Mouse (Mus musculus) A20 (cell line): ENCODE results near the gene Prkaa2.

ENCODE experiments used
- DNase-seq: peaks from one replicate; pipeline ENCODE4 v3.0.0-alpha.2; 2011; ENCODE audit warnings: low read depth, low spot score

Gene Prkaa2

GRCm38 (mm10) chr4:105109199-105109989, at the start of gene Prkaa2:
Gene Prkaa2 (minus strand): TSS chr4:105109890.
- DNase-seq = peak; percentile 66

DNA sequence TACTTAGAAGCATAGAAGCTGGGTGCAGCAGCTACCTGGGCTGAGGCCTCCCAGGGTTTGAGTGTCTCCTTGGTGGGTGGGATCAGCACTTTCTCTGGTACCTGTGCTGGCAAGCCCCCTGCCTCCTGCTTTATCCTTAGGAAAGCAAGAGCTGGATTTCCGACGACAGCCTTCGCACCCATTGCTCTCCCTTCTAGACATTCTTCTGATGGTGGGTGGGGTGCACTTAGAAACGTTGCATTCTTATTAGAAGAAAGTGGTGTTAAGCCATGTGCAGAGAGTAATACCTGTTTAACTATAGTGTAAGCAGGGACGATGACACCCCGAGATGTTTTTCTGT, 49.8 kb upstream of the Prkaa2 start:
- no peak for DNase-seq

- no peak for DNase-seq
These were observed 49.2 kb upstream of the Prkaa2 start for GRCm38 (mm10) chr4:105158651-105159530.

DNA sequence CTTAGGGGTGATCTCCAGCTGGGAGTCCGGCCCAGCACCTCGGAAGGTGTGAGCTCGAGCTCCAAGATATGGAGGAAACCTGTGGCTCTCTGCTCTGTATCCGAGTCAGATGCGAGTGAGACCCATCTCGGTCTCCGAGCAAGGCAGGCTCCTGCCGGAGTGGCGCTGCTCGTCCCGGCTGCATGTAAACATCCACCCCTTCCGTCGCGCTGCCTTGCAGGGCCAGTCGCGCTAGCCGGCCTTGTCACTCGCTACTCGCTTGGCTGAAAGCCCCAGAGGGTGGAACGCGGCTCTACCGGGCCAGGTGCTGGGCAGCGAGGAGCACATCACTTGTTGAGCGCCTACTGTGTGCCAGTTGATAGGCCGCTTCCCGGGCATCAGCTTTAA, 48.5 kb upstream of the Prkaa2 start:
- DNase-seq = peak; percentile 72

DNA sequence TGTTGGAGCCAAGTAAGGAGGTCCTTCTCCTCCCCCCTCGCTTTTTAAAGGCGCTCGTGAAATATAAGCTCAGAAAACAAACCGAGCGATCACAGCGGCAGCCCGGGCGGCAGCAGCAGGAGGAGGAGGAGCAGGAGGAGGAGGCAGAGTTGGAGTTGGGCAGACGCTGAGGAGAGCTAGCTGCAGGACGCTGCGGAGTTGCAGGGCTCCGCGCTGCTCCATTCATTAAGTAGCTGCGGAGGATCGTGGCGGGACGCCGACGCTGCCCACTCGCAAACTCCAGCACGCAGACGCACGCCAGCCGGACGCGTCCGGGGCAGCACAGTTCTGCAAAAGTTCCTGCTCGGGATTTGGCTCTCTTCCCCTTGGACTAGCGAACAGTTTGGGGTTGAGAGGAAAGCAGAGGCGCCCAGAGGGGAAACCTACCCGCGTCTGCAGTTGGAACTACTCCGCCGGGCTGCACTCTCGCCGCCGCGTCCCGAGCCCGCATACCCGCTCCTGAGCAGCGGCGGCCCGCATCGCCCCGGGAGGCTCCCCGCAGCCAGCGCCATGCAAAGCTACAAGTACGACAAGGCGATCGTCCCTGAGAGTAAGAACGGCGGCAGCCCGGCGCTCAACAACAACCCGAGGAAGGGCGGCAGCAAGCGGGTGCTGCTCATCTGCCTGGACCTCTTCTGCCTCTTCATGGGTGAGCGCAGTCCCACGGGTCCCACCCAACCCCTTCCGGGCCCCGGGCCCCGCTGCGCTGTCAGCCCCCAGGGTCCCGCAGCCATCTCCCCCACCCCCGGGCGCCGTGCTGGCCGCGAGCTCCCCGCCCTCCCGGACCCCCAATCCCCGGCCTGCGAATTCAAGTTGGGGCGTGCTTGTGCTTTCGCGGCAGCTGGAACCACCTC, 47.8 kb upstream of the Prkaa2 start, which contains the start of gene Plpp3:
Gene Plpp3 (plus strand): TSS at position 72 of the 893 bp plus-strand sequence.
- DNase-seq = peak; percentile 58

- DNase-seq = no peak
These were observed 47.2 kb upstream of the Prkaa2 start for GRCm38 (mm10) chr4:105156955-105157275.

- no peak for DNase-seq
These were observed 46.6 kb upstream of the Prkaa2 start for GRCm38 (mm10) chr4:105156281-105156680.

DNA sequence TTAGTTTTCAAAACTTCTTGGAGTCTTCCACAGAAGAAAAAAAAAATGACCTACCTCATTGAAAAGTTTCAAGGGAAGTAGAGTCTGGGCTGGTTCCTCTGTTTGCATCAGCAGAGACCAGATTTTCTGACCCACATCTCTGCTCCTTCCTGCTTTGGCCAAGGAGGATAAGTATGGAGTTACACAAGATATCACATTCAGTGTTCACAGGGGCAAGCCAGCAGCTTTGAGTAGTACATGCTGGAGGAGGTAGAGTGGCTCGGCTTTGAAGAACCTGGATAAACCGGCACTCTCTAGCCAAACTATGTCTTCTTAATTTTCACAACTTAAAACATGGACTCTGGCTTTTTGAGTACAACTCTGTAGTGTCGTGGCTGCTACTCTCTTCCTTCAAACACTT, 43.5 kb upstream of the Prkaa2 start:
- DNase-seq = no peak

DNA sequence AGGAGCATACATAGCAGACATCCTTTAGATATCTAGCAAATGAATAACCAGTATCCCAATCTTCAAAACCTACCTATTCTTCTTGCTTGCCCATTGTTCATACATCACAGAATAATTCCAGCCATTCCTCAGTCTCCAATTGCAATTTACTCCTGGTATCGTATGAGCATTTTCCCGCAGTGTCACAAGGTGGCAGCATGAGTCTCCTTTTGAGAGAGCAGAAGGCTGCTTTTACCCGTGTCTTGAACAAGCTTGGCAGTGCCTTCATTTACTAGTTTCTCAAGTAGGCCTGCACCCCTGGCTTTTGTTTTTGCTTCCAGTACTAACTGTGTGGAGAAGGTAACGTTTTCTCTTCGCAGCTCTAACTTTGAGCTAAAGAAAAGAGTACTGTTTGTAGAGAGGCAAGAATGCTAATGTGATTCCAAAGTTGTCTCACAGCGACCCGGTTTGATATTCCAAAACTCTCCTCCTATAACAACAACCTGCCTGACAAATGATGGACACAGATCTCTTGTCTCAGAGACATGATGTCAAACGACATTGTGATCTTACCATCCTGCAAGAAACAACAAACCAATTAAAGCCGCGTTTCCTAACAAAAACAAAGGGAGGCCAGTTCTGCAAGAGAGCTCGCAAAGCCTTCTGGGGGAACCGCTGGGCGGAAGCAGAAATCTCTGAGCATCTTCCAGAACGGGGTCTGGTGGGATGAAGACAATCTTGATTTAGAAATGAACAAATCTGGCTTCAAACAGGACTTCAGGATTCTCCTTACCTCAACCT, 42.4 kb upstream of the Prkaa2 start:
- DNase-seq = peak; percentile 62

DNA sequence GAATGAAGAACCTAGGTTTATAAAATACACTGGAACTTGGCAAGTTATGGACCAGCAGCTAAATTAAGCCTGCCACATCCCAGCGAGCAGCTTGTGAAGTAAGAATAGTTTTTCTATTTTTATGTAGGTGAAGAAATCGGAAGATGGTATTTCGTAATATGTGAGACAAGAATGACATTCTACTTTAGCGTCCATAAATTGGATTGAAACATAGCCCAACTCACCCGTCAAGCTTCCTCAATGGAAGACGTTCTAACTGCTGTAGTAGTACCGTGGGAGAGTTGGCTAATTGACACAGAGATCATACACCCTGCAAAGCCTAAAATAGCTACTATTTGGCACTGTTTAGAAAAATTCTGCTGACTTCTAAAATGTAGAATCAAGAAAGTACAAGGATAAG, 39.8 kb upstream of the Prkaa2 start:
- DNase-seq = no peak

GRCm38 (mm10) chr4:105133350-105134050, 23.8 kb upstream of the Prkaa2 start:
- no peak for DNase-seq

DNA sequence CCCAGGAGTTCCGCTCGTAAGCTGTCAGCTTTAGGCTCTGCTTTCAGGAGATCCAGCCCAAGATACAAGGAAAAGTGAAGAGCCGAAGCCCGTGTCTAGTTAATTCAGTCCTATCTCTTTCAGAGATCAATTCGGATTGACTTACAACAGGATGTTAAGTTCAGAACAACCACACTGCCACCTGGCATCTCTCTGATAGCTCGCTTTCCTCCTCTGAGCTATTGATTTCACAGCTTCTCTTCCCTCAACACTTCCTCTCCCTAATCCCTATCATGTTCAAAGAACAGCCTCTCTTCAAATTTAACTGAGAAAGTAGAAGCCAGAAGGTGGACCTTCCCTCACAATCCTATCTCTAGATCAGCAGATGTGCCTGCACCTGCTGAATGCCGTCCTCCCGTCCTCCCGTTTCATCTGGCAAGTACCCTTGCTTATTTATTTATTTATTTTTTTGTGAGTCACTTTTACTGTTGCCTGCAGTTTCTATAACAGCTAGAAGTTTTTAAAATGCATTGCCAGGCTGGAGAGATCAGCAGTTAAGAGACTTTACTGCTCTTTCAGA, 22.1 kb upstream of the Prkaa2 start:
- DNase-seq = no peak

DNA sequence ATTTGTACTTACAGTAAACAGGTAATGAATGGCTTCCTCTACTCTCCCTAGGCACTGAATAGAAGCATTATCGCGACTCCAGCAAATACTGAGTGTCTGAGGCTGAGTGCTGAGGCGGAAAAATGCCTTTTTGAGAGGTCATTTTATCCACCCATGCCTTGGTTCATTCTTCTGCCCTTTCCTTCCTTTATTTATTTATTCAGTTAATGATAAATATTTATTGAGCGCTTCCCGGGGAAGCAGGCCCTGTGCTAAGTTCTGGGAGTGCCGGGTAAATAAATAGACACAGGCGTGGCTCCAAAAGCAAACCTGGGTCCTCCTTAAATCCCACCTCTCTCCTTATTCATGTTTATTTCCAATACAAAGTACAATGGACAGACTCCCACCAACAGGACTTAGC, 19.5 kb upstream of the Prkaa2 start:
- no peak for DNase-seq

GRCm38 (mm10) chr4:105122429-105122828, 12.7 kb upstream of the Prkaa2 start:
- peak; percentile 68 for DNase-seq

DNA sequence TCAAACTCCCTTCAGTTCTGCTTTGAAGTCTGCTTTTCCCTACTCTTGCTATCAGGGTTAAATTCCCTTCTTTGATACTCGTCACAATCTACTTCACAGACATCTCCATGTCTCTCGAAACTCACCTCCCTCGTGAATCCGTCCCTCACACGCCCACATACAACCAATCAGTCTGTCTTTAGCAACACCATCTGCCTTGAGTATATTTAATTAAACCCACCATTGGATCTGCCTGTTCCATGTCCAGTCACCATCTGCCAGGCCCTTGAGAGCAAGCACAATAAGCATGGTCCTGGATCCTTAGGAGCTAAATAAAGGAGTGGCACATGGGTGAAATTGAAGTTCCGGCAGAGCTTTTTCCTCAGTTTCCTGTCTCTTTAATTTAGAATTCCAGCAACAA, 11.4 kb upstream of the Prkaa2 start:
- no peak for DNase-seq

DNA sequence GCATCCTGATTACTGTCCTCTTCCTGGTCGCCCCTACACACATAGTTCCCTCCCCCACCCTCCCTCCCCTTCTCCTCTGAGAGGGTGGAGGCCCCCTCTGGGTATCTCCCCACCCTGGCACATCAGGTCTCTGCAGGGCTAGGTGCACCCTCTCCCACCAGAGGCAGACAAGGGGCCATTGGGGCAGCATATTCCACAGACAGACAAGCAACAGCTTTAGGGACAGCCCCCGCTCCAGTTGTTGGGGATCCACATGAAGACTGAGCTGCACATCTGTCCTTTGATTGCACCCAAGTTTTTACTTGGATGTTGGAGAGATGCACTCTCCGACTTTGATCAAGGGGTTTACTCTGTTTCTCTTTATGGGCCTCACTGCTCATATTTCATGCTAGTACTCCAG, 3.8 kb upstream of the Prkaa2 start:
- DNase-seq = no peak

DNA sequence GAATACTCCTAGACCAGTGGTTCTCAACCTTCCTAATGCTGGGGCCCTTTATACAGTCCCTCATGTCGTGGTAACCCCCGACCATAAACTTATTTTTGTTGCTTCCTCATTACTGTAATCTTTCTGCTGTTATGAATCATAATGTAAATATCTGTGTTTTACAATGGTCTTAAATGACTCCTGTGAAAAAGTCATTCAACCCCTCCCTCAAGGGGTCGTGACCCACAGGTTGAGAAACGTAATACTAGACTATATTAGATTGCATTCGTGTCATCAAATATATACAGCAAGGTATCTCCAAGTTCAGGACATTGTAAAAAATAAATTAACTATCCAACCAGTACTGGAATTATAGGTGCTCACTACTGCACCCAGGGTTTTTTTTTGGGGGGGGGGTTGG, 3.4 kb upstream of the Prkaa2 start:
- DNase-seq = peak; percentile 13

DNA sequence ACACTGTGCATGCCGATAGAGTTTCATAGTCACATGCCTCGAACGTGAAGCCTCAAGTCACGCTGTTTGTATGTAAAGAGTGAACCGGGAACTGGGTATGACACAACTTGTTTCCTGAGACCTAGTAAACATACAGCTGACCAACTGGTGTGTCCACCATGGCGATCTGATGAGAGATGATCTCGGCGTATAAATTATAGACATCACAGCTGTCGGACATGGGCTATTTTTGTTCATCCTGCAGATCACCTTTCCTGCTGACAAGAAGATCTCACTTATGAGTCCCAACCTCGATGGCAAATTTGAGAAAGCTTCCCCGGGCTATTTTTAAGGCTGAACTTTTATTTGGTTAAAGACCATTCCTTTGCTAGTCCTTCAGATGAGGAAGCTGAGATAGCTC, 2.1 kb upstream of the Prkaa2 start:
- no peak for DNase-seq

- no peak for DNase-seq
These were observed 970 bp upstream of the Prkaa2 start for GRCm38 (mm10) chr4:105110684-105111035.

DNA sequence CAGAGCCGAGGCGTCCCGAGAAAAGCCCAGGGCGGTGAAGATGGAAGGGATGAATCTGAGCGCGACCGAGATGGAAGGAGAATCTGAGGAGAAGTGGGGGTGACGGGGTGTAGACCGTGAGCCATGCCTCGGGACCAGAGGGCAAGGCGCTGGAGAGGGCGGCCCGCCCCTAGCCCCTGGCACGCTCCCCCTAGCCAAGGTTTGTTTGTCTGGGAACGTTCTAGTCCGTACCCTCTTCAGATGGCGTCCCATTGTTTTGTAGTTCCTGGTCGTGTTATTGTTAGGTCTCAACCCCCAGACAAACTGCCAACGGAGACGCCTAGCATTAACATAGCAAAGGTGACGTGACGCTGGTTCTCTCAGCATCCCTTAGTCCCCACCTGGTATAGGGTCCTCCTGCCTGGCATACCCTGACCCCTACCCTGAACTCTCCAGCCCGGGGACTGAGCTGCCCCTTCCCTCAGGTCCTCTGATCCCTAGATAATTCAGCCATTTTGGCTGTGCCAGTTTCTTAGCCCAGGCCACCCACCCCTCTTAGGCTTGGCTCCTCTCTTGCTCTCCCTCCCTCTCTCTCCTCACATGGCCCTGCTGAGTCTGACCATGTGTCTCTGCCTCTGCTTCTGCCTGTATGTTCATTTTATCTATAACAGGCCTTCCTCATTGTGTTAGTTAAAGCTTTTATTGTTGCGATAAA, 447 bp upstream of the Prkaa2 start:
- DNase-seq = peak; percentile 51
